Mouse (Mus musculus) megakaryocyte, embryonic 14.5 days (primary cell): ENCODE measurements at regions not wholly inside any gene's neighbourhood (a gene's known extent, or its start where the extent isn't known, plus 50 kb on each side); places are given as distances from the start of the nearest gene placed in this dataset.

ENCODE experiments used
- H3K27me3 ChIP-seq: replicated peaks from 2 replicates; pipeline ENCODE3; 2012; ENCODE audit warnings: inconsistent platforms
- H3K36me3 ChIP-seq: replicated peaks from 2 replicates; pipeline ENCODE3; 2012; ENCODE audit warnings: low read length, inconsistent platforms, mixed read lengths
- H3K4me1 ChIP-seq: 2 replicates; pipeline ENCODE4 v1.6.1; 2012; ENCODE audit warnings: inconsistent platforms
- H3K4me3 ChIP-seq: replicated peaks from 2 replicates; pipeline ENCODE3; 2012; ENCODE audit warnings: moderate library complexity, mild to moderate bottlenecking, inconsistent platforms
- H3K9me3 ChIP-seq: 2 replicates; pipeline ENCODE4 v1.6.1; 2012; ENCODE audit warnings: inconsistent platforms
- FLI1 ChIP-seq: IDR thresholded peaks from 2 replicates; pipeline ENCODE4 v1.6.1; 2012; ENCODE audit warnings: low read length, inconsistent platforms, mixed read lengths
- GATA1 ChIP-seq: IDR thresholded peaks from 3 replicates; pipeline ENCODE4 v1.6.1; 2012; ENCODE audit warnings: mixed read lengths, low read length, inconsistent platforms, borderline replicate concordance

- TF ChIP-seq GATA1 (no peak), FLI1 (no peak)
Observed at GRCm38 (mm10) chr14:80237552-80237951, 253.7 kb downstream of the Olfm4 start.

DNA sequence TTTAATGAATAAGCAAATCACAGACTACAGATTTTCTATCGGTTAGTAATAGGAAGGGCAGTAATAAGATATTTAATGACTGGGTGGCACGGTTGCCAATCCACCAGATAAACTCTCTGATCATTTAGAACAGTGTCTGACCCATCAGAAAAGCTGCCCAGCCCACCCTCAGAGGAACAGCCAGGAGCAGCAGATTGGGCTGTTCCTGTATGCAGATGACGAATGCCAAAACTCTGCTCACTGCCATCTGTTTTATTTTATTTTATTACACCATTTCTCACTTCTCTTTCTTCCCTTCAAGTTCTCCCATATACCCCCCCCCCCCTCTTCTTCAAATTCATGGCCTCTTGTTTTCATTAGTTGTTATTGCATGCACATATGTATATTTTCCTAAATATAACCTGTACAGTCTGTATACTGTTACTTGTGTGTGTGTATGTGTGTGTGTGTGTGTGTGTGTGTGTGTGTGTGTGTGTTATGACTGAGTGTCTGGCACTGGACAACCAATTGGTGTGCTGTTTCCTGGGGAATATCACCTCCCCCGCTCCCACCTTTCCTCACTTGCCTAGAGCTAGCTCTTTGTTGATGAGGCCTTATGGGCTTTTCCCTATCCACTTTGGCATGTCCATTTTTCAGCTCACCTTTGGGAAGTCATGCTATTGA lies 260.9 kb downstream of the Olfm4 start:
- no peaks in the 10 kb centered on the region for H3K4me1 ChIP-seq
- no peaks in the 10 kb centered on the region for H3K27me3 ChIP-seq
- H3K9me3 ChIP-seq: peaks cover 3% of the 10 kb centered on the region; the same call in 1 of the 2 replicates
- H3K4me3 ChIP-seq: no peak overlapping the region
- TF ChIP-seq GATA1: no peak
- TF ChIP-seq FLI1: no peak
- no peaks in the 10 kb centered on the region for H3K36me3 ChIP-seq

More at GRCm38 (mm10) chr14:80237552-80237951, 253.7 kb downstream of the Olfm4 start:
- Histone ChIP-seq H3K4me1 (no peaks in the 10 kb centered on the region), H3K4me3 (no peak overlapping the region), H3K9me3 (peaks cover 7% of the 10 kb centered on the region; the same call in 1 of the 2 replicates), H3K27me3 (no peaks in the 10 kb centered on the region), H3K36me3 (no peaks in the 10 kb centered on the region)

GRCm38 (mm10) chr14:80247575-80247974 lies 263.7 kb downstream of the Olfm4 start:
- Histone ChIP-seq H3K27me3 (no peaks in the 10 kb centered on the region), H3K4me3 (no peak overlapping the region), H3K36me3 (no peaks in the 10 kb centered on the region), H3K4me1 (no peaks in the 10 kb centered on the region), H3K9me3 (no peaks in the 10 kb centered on the region)
- no peak for TF ChIP-seq GATA1

- Histone ChIP-seq H3K9me3 (peaks cover 7% of the 10 kb centered on the region), H3K4me1 (no peaks in the 10 kb centered on the region), H3K36me3 (no peaks in the 10 kb centered on the region), H3K4me3 (no peak overlapping the region), H3K27me3 (no peaks in the 10 kb centered on the region)
- no peak for TF ChIP-seq FLI1
- TF ChIP-seq GATA1: no peak
Observed at GRCm38 (mm10) chr14:80249882-80250281, 266.0 kb downstream of the Olfm4 start.

GRCm38 (mm10) chr14:80257086-80257485 lies 273.2 kb downstream of the Olfm4 start:
- no peak overlapping the region for H3K4me3 ChIP-seq
- TF ChIP-seq FLI1 (no peak), GATA1 (no peak)
- no peaks in the 10 kb centered on the region for H3K27me3 ChIP-seq
- H3K36me3 ChIP-seq: no peaks in the 10 kb centered on the region
- H3K4me1 ChIP-seq: no peaks in the 10 kb centered on the region
- H3K9me3 ChIP-seq: peaks cover 36% of the 10 kb centered on the region

DNA sequence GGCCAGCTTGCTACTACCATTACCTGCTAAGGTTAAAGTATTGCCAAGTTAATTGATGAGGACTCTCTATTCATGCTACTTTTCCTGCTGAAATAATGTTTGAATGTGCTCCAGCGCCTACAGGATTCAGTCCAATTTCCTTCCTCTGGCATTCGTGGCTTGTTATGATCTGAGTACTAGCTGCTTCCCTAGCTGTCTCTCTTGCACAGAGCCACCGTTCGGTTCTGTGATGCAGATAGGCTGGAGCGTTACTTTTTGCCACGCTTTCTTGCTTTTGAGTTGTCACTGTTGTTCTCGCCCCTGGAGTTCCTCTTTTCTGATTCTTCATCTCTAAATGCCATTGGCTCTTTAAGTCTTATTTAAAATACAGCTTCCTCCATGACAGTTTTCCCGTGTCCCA lies 279.3 kb downstream of the Olfm4 start:
- TF ChIP-seq FLI1: no peak
- TF ChIP-seq GATA1: no peak
- Histone ChIP-seq H3K4me1 (no peaks in the 10 kb centered on the region), H3K36me3 (no peaks in the 10 kb centered on the region), H3K4me3 (no peak overlapping the region), H3K9me3 (peaks cover 34% of the 10 kb centered on the region), H3K27me3 (no peaks in the 10 kb centered on the region)

GRCm38 (mm10) chr14:80265081-80265480 lies 281.2 kb downstream of the Olfm4 start:
- no peaks in the 10 kb centered on the region for H3K27me3 ChIP-seq
- peaks cover 26% of the 10 kb centered on the region for H3K9me3 ChIP-seq
- no peaks in the 10 kb centered on the region for H3K36me3 ChIP-seq
- H3K4me1 ChIP-seq: no peaks in the 10 kb centered on the region
- no peak overlapping the region for H3K4me3 ChIP-seq
- TF ChIP-seq GATA1 (no peak), FLI1 (no peak)

DNA sequence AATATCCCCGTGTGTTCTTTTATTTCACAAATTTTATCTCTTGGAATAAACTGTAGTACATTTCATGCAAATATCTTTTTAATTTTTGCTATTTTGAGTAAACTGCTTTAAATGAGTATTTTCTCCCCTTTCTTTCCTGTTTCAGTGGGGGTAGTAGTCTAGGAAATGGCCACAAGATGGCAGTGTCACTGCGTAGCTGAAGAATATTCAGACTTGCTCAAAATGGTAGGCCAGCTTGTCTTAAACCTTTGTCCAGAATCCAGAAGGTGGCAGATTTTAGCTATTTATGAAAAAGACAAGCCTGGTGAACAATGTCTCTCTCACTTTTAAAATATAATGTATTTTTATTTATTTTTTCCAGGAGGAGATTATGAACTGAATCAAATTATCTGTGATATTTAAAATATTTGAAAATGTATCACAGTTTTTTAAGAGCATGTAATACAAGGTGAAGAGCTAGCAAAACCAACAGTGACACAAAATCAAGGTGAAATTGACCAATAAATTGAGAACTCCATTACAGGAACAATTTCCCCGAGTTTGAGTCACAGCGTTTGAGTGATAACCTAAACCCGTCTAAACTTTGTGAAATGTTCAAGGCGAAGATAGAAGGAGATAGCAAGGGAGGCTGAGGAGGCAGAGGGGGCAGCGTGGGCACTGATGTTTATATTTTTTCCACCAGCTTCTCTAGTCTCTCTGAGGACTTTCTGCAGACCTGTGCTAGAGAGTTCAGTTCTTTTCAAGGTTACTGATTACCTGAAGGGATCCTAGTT lies 285.5 kb downstream of the Olfm4 start:
- Histone ChIP-seq H3K4me3 (no peak overlapping the region), H3K4me1 (no peaks in the 10 kb centered on the region), H3K36me3 (no peaks in the 10 kb centered on the region), H3K9me3 (peaks cover 10% of the 10 kb centered on the region), H3K27me3 (no peaks in the 10 kb centered on the region)
- TF ChIP-seq GATA1 (no peak), FLI1 (no peak)

GRCm38 (mm10) chr14:80270063-80270462 lies 286.2 kb downstream of the Olfm4 start:
- no peaks in the 10 kb centered on the region for H3K36me3 ChIP-seq
- H3K27me3 ChIP-seq: no peaks in the 10 kb centered on the region
- no peaks in the 10 kb centered on the region for H3K4me1 ChIP-seq
- no peak overlapping the region for H3K4me3 ChIP-seq
- H3K9me3 ChIP-seq: peaks cover 4% of the 10 kb centered on the region; the same call in 1 of the 2 replicates
- TF ChIP-seq FLI1 (no peak), GATA1 (no peak)

DNA sequence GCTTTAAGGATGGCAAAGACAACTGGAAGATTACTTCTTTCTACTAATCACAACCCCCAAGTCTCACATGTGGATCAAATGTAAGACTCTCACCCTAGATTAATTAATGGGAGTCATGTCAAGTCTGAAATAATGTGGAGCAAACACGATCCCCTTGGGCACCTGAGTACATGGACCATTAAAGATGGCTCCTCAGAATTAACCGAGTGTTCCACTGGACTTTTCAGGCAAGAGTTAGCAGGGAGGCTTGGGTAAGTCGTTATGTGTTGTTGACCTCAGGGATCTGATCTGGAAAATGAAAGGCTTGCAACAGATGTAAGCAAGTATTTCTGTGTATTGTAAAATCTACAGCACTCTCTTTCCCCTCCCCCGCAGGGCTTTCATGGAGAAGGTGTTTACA lies 296.3 kb downstream of the Olfm4 start:
- no peaks in the 10 kb centered on the region for H3K36me3 ChIP-seq
- TF ChIP-seq FLI1 (no peak), GATA1 (no peak)
- H3K4me1 ChIP-seq: no peaks in the 10 kb centered on the region
- H3K9me3 ChIP-seq: peaks cover 9% of the 10 kb centered on the region; the same call in 1 of the 2 replicates
- no peaks in the 10 kb centered on the region for H3K27me3 ChIP-seq
- H3K4me3 ChIP-seq: no peak overlapping the region
